Mouse (Mus musculus) midbrain, embryonic 11.5 days (tissue): ENCODE data around the gene Sde2. TPM values are rescaled to one million over a fixed set of nuclear protein-coding genes. Genes with fewer than 3 reads are reported as not detected.
"Not testable (repeated sequence)": the region's sequence is repeated elsewhere in the genome, so short reads cannot be mapped to it uniquely, and the experiment has no call there.

Source experiments
- ATAC-seq: fragments of 200-750 bp; cut with Nextera tagmentation; 2 replicates; pipeline ENCODE4 v1.8.0; 2017; ENCODE audit warnings: moderate TSS enrichment, moderate library complexity; ENCODE audit not compliant: low FRiP score
- DNase-seq: peaks from one replicate; pipeline ENCODE4 v3.0.0; 2015; ENCODE audit warnings: low spot score; ENCODE audit errors: missing footprints
- H3K27ac ChIP-seq: fragments of 300-500 bp; sonication (generic); 2 replicates; pipeline ENCODE4 v1.5.1; 2014; ENCODE audit warnings: low read depth, low read length
- H3K27me3 ChIP-seq: fragments of 300-500 bp; sonication (generic); 2 replicates; pipeline ENCODE4 v1.6.1; 2014; ENCODE audit warnings: mild to moderate bottlenecking, low read length, moderate library complexity, mixed read lengths; ENCODE audit not compliant: control insufficient read depth, insufficient read depth
- H3K36me3 ChIP-seq: fragments of 300-500 bp; sonication (generic); 2 replicates; pipeline ENCODE4 v1.6.1; 2014; ENCODE audit warnings: mild to moderate bottlenecking, low read length, moderate library complexity, mixed read lengths; ENCODE audit not compliant: control insufficient read depth, insufficient read depth
- H3K4me1 ChIP-seq: fragments of 300-500 bp; sonication (generic); 2 replicates; pipeline ENCODE4 v1.6.1; 2014; ENCODE audit warnings: low read length; ENCODE audit not compliant: control insufficient read depth, insufficient read depth
- H3K4me2 ChIP-seq: fragments of 300-500 bp; sonication (generic); 2 replicates; pipeline ENCODE4 v1.6.1; 2014; ENCODE audit warnings: mild to moderate bottlenecking, moderate library complexity
- H3K4me3 ChIP-seq: fragments of 300-500 bp; sonication (generic); 2 replicates; pipeline ENCODE4 v1.5.1; 2014; ENCODE audit warnings: low read depth, low read length
- H3K9ac ChIP-seq: fragments of 300-500 bp; sonication (generic); 2 replicates; pipeline ENCODE4 v1.6.1; 2014; ENCODE audit warnings: low read length
- H3K9me3 ChIP-seq: fragments of 300-500 bp; sonication (generic); 2 replicates; pipeline ENCODE4 v1.6.1; 2016; ENCODE audit warnings: low read length; ENCODE audit not compliant: control insufficient read depth
- WGBS: fragments of 180-500 bp; shearing (Covaris S2); extraction: QIAGEN DNeasy Blood & Tissue Kit; methylation state at CpG from one replicate; pipeline ENCODE4 v1.1.7; 2014; 5-methylcytosine and 5-hydroxymethylcytosine counted together
- polyA plus RNA-seq: library from polyadenylated mRNA; unstranded; fragments of >200 nt; fragmentation: Nextera tagmentation; extraction: Ambion mirVana; gene quantifications from 2 replicates; pipeline ENCODE4 v1.2.1, GENCODE M21; 2014

Gene Sde2
- polyA plus RNA-seq, 1 experiment from 2014 or later = 34.1 TPM

- H3K9me3 ChIP-seq = no peaks in the 10 kb centered on the region
- H3K9ac ChIP-seq = no peak overlapping the region
- DNase-seq (no peak), ATAC-seq (no peak)
- H3K4me1 ChIP-seq = no peaks in the 10 kb centered on the region
- WGBS = 87% methylated on average over 11 of the region's 11 CpGs
- H3K27me3 ChIP-seq = no peaks in the 10 kb centered on the region
- H3K36me3 ChIP-seq = no peaks in the 10 kb centered on the region
- no peak overlapping the region for H3K27ac ChIP-seq
- no peak overlapping the region for H3K4me3 ChIP-seq
- H3K4me2 ChIP-seq = no peak overlapping the region
Observed at GRCm38 (mm10) chr1:180830175-180830574, 20.8 kb upstream of the Sde2 start.

GRCm38 (mm10) chr1:180830588-180831346, 20.2 kb upstream of the Sde2 start:
- DNase-seq = no peak
- Histone ChIP-seq H3K4me2 (no peak overlapping the region), H3K4me3 (no peak overlapping the region), H3K36me3 (no peaks in the 10 kb centered on the region), H3K27ac (no peak overlapping the region), H3K4me1 (no peaks in the 10 kb centered on the region), H3K9me3 (no peaks in the 10 kb centered on the region), H3K9ac (no peak overlapping the region), H3K27me3 (no peaks in the 10 kb centered on the region)
- no peak for ATAC-seq
- 79% methylated on average over 14 of the region's 14 CpGs for WGBS

- WGBS = 92% methylated on average over 10 of the region's 10 CpGs
- no peak overlapping the region for H3K9ac ChIP-seq
- H3K9me3 ChIP-seq = no peaks in the 10 kb centered on the region
- H3K36me3 ChIP-seq = no peaks in the 10 kb centered on the region
- no peak overlapping the region for H3K4me2 ChIP-seq
- H3K27ac ChIP-seq = no peak overlapping the region
- H3K27me3 ChIP-seq = no peaks in the 10 kb centered on the region
- H3K4me3 ChIP-seq = no peak overlapping the region
- H3K4me1 ChIP-seq = no peaks in the 10 kb centered on the region
- DNase-seq (no peak), ATAC-seq (no peak)
Observed at GRCm38 (mm10) chr1:180835273-180836015, 15.5 kb upstream of the Sde2 start.

- H3K4me3 ChIP-seq, DNase-seq, H3K36me3 ChIP-seq, H3K27ac ChIP-seq, H3K9ac ChIP-seq, H3K27me3 ChIP-seq, H3K9me3 ChIP-seq, H3K4me1 ChIP-seq, H3K4me2 ChIP-seq, ATAC-seq: not testable (repeated sequence)
- WGBS = 86% methylated on average over 8 of the region's 8 CpGs
Observed at GRCm38 (mm10) chr1:180836467-180836866, 14.5 kb upstream of the Sde2 start.

GRCm38 (mm10) chr1:180837186-180837585, 13.7 kb upstream of the Sde2 start:
- WGBS = 93% methylated on average over 5 of the region's 5 CpGs

GRCm38 (mm10) chr1:180838014-180838413, 12.9 kb upstream of the Sde2 start:
- Histone ChIP-seq H3K9ac (no peak overlapping the region), H3K4me3 (no peak overlapping the region), H3K36me3 (no peaks in the 10 kb centered on the region), H3K4me1 (no peaks in the 10 kb centered on the region), H3K4me2 (no peak overlapping the region), H3K27ac (no peak overlapping the region), H3K9me3 (no peaks in the 10 kb centered on the region), H3K27me3 (no peaks in the 10 kb centered on the region)
- no peak for DNase-seq
- 70% methylated on average over 6 of the region's 6 CpGs for WGBS
- ATAC-seq = no peak

More at GRCm38 (mm10) chr1:180837186-180837585, 13.7 kb upstream of the Sde2 start:
- DNase-seq (no peak), ATAC-seq (no peak)
- Histone ChIP-seq H3K4me3 (no peak overlapping the region), H3K9ac (no peak overlapping the region), H3K27me3 (no peaks in the 10 kb centered on the region), H3K9me3 (no peaks in the 10 kb centered on the region), H3K27ac (no peak overlapping the region), H3K36me3 (no peaks in the 10 kb centered on the region), H3K4me1 (no peaks in the 10 kb centered on the region), H3K4me2 (no peak overlapping the region)

- no peaks in the 10 kb centered on the region for H3K27me3 ChIP-seq
- DNase-seq (no peak), ATAC-seq (no peak)
- H3K27ac ChIP-seq = no peak overlapping the region
- H3K4me2 ChIP-seq = no peak overlapping the region
- H3K4me1 ChIP-seq = no peaks in the 10 kb centered on the region
- H3K36me3 ChIP-seq = no peaks in the 10 kb centered on the region
- H3K9ac ChIP-seq = no peak overlapping the region
- no peak overlapping the region for H3K4me3 ChIP-seq
- WGBS = 73% methylated on average over 8 of the region's 8 CpGs
- H3K9me3 ChIP-seq = no peaks in the 10 kb centered on the region
Observed at GRCm38 (mm10) chr1:180839201-180839910, 11.6 kb upstream of the Sde2 start.

GRCm38 (mm10) chr1:180841561-180842300, 9.2 kb upstream of the Sde2 start:
- ATAC-seq = no peak
- Histone ChIP-seq H3K9ac (no peak overlapping the region), H3K4me3 (no peak overlapping the region), H3K27ac (no peak overlapping the region), H3K4me2 (no peak overlapping the region), H3K27me3 (no peaks in the 10 kb centered on the region), H3K36me3 (no peaks in the 10 kb centered on the region), H3K9me3 (no peaks in the 10 kb centered on the region), H3K4me1 (no peaks in the 10 kb centered on the region)
- 85% methylated on average over 8 of the region's 8 CpGs for WGBS
- DNase-seq = no peak
